In genomic region chr7:77771711-77772449, GRCm38 (mm10) we compare ENCODE assay signal across 8 mouse cellular contexts.
A peak's percentile ranks its signal among the peaks of the same experiment; 100 is the strongest.
DNase-seq lines count a peak whose midpoint lies in the region; ATAC-seq and TF ChIP-seq lines count a peak whose summit lies in the region.

No protein-coding gene starts in this region.

- H3K9me3 ChIP-seq in forebrain, embryonic 16.5 days (ENCODE audit: control insufficient read depth, low read length) = no peaks in the 10 kb centered on the region
- no peaks in the 10 kb centered on the region for H3K9me3 ChIP-seq in kidney, embryonic 15.5 days (replicated peaks)
- no peaks in the 10 kb centered on the region for H3K9me3 ChIP-seq in limb, embryonic 10.5 days (replicated peaks)

- WGBS in forebrain, embryonic 16.5 days = 36% methylated on average over 11 of the region's 11 CpGs
- WGBS in kidney, embryonic 15.5 days = 66% methylated on average over 11 of the region's 11 CpGs
- WGBS in limb, embryonic 10.5 days = 75% methylated on average over 11 of the region's 11 CpGs

- H3K4me2 ChIP-seq in forebrain, embryonic 16.5 days (ENCODE audit: low read length) = peak overlapping the region; percentile 27
- no peak overlapping the region for H3K4me2 ChIP-seq in kidney, embryonic 15.5 days

- peak; percentile 80 for ATAC-seq in forebrain, embryonic 16.5 days
- ATAC-seq in kidney, embryonic 15.5 days (replicated peaks; ENCODE audit: low FRiP score) = peak; percentile 91

- no peak overlapping the region for H3K9ac ChIP-seq in forebrain, embryonic 16.5 days (replicated peaks; ENCODE audit: low read depth, low read length)
- no peak overlapping the region for H3K9ac ChIP-seq in kidney, embryonic 15.5 days

- peaks cover 8% of the 10 kb centered on the region for H3K4me1 ChIP-seq in forebrain, embryonic 16.5 days (replicated peaks; ENCODE audit: control insufficient read depth, insufficient read depth, low read length)
- H3K4me1 ChIP-seq in kidney, embryonic 15.5 days = peaks cover 7% of the 10 kb centered on the region
- H3K4me1 ChIP-seq in limb, embryonic 10.5 days = peaks cover 7% of the 10 kb centered on the region

- H3K27me3 ChIP-seq in forebrain, embryonic 16.5 days (replicated peaks; ENCODE audit: control insufficient read depth, insufficient read depth, low read length) = no peaks in the 10 kb centered on the region
- H3K27me3 ChIP-seq in kidney, embryonic 15.5 days = no peaks in the 10 kb centered on the region
- H3K27me3 ChIP-seq in limb, embryonic 10.5 days (ENCODE audit: low read depth, poor library complexity, severe bottlenecking) = no peaks in the 10 kb centered on the region

- H3K4me3 ChIP-seq in forebrain, embryonic 16.5 days (replicated peaks; ENCODE audit: low read length) = no peak overlapping the region
- H3K4me3 ChIP-seq in kidney, embryonic 15.5 days (replicated peaks) = no peak overlapping the region
- no peak overlapping the region for H3K4me3 ChIP-seq in limb, embryonic 10.5 days
- H3K4me3 ChIP-seq in gastrocnemius, adult 2 months = no peak overlapping the region

- H3K27ac ChIP-seq in forebrain, embryonic 16.5 days (ENCODE audit: low read length) = no peak overlapping the region
- H3K27ac ChIP-seq in kidney, embryonic 15.5 days = no peak overlapping the region
- no peak overlapping the region for H3K27ac ChIP-seq in limb, embryonic 10.5 days
- H3K27ac ChIP-seq in gastrocnemius, adult 2 months = no peak overlapping the region

- peak; percentile 3 for DNase-seq in ovary, adult 18-20 months (ENCODE audit: low spot score)
- DNase-seq in ovary, postnatal 10 days (ENCODE audit: low spot score) = no peak
- DNase-seq in limb, embryonic 10.5 days (ENCODE audit: low spot score) = peak; percentile 44
- DNase-seq in right cerebral cortex, postnatal 4 days = peak; percentile 12
- DNase-seq in thymus, postnatal 14 days = no peak
- no peak for DNase-seq in gastrocnemius, adult 2 months

- intact Hi-C loops in gastrocnemius, adult 2 months (cut with DNase I) = no loop called here

- no peak for TF ChIP-seq CTCF in gastrocnemius, adult 2 months (IDR thresholded peaks at IDR 0.05)

- H3K36me3 ChIP-seq in forebrain, embryonic 16.5 days (ENCODE audit: control insufficient read depth, insufficient read depth) = no peaks in the 10 kb centered on the region
- no peaks in the 10 kb centered on the region for H3K36me3 ChIP-seq in kidney, embryonic 15.5 days
- no peaks in the 10 kb centered on the region for H3K36me3 ChIP-seq in limb, embryonic 10.5 days

Comparison
In these comparisons a context has a peak if more than half of its experiments do, and no peak if none do; other contexts are left out.
1. DNase-seq: peak in ovary, adult 18-20 months (single experiment), limb, embryonic 10.5 days (single experiment) and right cerebral cortex, postnatal 4 days (single experiment); none in ovary, postnatal 10 days (single experiment), thymus, postnatal 14 days (single experiment) and gastrocnemius, adult 2 months (single experiment).